Mouse (Mus musculus): Measurements from ENCODE around the gene Scn8a. TPM values are rescaled to one million over a fixed set of nuclear protein-coding genes. Genes with fewer than 3 reads are reported as not detected.

Gene Scn8a
- total RNA-seq, 2 experiments from 2014 or later, result 0.48 to 0.76 TPM

DNA sequence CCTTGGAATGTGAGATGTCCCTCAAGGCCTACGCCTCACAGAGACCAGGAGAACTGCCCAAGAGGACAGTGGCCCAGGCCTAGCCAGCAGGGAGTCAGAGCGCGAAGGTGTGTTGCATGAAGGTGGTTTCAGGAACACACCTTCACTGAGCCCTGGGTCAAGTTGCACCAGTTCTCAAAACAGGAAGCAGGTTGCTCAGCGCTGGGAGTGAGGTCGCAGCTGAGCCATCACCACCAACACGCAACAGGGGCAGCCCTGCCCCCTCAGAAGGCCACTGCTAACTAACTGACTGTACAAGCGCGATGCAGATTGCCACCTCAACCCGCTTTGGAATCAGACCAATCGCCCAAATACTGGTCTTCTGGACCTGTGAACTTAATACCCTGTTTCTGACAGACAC, 214.8 kb downstream of the Scn8a start:
- intact Hi-C loops (cut with DNase I), result no loop called here
- DNase-seq, result no peak

DNA sequence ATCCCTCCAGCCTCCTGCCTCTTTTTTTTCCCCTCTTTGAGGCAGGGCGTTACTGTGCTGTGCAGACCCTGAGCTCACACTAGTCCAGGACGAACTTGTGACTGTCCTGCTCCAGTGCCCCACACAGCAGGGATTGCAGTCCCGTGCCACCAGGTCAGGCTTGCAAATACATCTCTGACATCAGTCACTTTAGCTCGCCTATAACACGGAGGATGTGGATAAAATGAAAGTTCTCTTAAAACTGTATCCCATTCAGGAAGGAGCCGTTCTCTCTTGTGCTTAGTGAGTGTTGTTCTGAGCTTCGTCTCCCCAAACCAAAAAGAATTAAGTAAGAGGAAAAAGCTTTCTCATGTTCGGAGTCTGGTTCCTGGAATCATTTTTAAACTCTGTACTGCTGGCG, 216.8 kb downstream of the Scn8a start:
- DNase-seq, result no peak
- intact Hi-C loops (cut with DNase I), result no loop called here

GRCm38 (mm10) chr15:101086956-101087355, 217.3 kb downstream of the Scn8a start:
- intact Hi-C loops (cut with DNase I), result no loop called here
- DNase-seq, result no peak

- intact Hi-C loops (cut with DNase I), result no loop called here
- DNase-seq, result no peak
Observed at GRCm38 (mm10) chr15:101088291-101088690, 218.6 kb downstream of the Scn8a start.

DNA sequence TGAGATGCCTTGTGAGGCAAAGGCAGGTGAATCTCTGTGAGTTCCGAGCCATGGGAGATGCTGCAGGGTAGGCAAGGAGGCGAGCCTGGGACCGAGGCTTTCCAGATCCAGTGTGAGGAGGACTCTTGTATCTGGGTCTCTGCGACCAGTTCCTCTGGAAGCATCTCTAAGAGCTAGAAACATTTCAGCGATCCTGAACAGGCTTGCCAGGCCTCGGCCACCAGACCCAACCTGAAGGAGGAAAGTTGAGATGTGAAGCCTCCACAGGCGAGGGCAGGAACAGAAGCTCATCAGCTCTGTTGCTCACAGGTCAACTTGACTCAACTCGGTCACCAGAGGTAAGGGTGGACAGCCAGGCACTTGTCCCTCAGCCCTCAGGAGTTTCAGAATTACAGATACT, 221.9 kb downstream of the Scn8a start:
- no peak for DNase-seq
- intact Hi-C loops (cut with DNase I), result no loop called here

GRCm38 (mm10) chr15:101092121-101092828, 222.6 kb downstream of the Scn8a start:
- intact Hi-C loops (cut with DNase I), result no loop called here
- DNase-seq, result no peak

GRCm38 (mm10) chr15:101092829-101093648, 223.4 kb downstream of the Scn8a start:
- intact Hi-C loops (cut with DNase I), result no loop called here
- DNase-seq, result no peak

GRCm38 (mm10) chr15:101093988-101094387, 224.3 kb downstream of the Scn8a start:
- DNase-seq, result no peak
- intact Hi-C loops (cut with DNase I), result no loop called here

GRCm38 (mm10) chr15:101094979-101095378, 225.3 kb downstream of the Scn8a start:
- DNase-seq, result no peak
- intact Hi-C loops (cut with DNase I), result no loop called here

DNA sequence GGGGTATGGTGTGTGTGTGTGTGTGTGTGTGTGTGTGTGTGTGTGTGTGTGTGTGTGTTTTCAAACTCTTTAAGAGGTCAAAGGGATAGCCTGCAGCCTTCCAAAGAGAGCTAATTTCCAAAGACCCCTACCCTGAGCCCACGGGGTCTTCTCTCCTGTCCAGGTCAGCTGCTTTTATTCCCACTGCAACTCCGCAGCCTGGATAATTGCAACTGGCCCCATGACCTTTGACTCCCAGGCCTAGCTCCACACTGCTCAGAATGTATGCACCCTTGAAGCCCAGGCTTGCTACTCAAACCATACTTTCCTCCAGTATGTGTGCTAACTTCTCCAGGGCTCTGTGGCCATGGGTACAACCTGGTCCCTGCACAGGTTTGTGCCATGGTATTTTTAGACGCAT, 225.7 kb downstream of the Scn8a start:
- intact Hi-C loops (cut with DNase I), result no loop called here
- no peak for DNase-seq

Other genes starting within 250 kb of the Scn8a start
- 10 to 100 TPM; 14.8 to 17.1 TPM for gene Smagp, start 232.9 kb upstream of the Scn8a start, total RNA-seq (2021)
- gene Bin2, start 200.3 kb upstream of the Scn8a start, total RNA-seq (2021), result 1 to 10 TPM; 1.8 to 3.9 TPM
- 1 to 10 TPM in 1 of 2 experiments, under 1 TPM in 1; 0.51 to 1.1 TPM for gene Cela1, start 181.9 kb upstream of the Scn8a start, total RNA-seq (2021)
- 1 to 10 TPM; 1.5 to 1.8 TPM for gene Galnt6, start 140.5 kb upstream of the Scn8a start, total RNA-seq (2021)
- 1 to 10 TPM; 4.4 to 6.9 TPM for gene Slc4a8, start 108.1 kb upstream of the Scn8a start, total RNA-seq (2021)
- gene Gm47841, start 177.5 kb downstream of the Scn8a start, total RNA-seq (2021), result not detected
- gene Fignl2, start 208.7 kb downstream of the Scn8a start, total RNA-seq (2021), result 1 to 10 TPM; 2.3 to 2.8 TPM
- not detected for gene Ankrd33, start 245.9 kb downstream of the Scn8a start, total RNA-seq (2021)

Measured in heart, postnatal 14 days (tissue).